23 mouse cellular contexts compared by ENCODE assay signal in the genomic region with DNA sequence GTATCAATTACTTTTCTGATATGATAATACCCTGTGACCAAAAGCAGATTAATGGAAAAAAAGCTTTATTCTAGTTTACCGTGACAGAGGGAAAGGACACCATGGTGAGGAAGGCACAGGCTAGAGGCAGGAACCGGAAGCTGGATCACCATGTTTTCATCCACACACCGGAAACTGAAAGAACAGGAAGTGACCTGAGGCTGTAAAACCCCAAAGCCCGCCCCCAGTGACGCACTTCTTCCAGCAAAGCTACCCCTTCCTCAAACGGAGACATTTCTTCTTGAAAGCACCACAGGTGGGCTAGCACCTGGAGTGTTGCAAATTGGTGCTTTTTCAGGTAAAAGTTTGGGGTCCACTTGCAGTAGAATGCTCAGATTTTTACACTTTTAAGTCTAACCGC. TPM values are rescaled to one million over a fixed set of nuclear protein-coding genes. Genes with fewer than 3 reads are reported as not detected.
A peak's percentile ranks its signal among the peaks of the same experiment; 100 is the strongest.
DNase-seq lines count a peak whose midpoint lies in the region; ATAC-seq and TF ChIP-seq lines count a peak whose summit lies in the region.
"Had no signal": no experiment of that assay in that cellular context is flagged by ENCODE, and none has a peak within 500 bp of the region (broad histone marks: within the 10 kb centered on the region; RNA-seq: fewer than 3 reads in every experiment).

No protein-coding gene starts in this region.

- no peak overlapping the region for H3K4me3 ChIP-seq in limb, embryonic 10.5 days
- H3K4me3 ChIP-seq in midbrain, embryonic 15.5 days, result no peak overlapping the region
- H3K4me3 ChIP-seq in stomach, postnatal 0 days (ENCODE audit: low read depth, low read length), result no peak overlapping the region
- H3K4me3 ChIP-seq: embryonic facial prominence, embryonic 12.5 days; embryonic facial prominence, embryonic 15.5 days; gastrocnemius, adult 2 months; hindbrain, embryonic 12.5 days; hindbrain, embryonic 15.5 days had no signal

- H3K4me1 ChIP-seq in limb, embryonic 10.5 days, result peaks cover 32% of the 10 kb centered on the region
- H3K4me1 ChIP-seq in midbrain, embryonic 15.5 days, result no peaks in the 10 kb centered on the region
- no peaks in the 10 kb centered on the region for H3K4me1 ChIP-seq in stomach, postnatal 0 days (replicated peaks; ENCODE audit: control insufficient read depth, insufficient read depth)
- H3K4me1 ChIP-seq: hindbrain, embryonic 15.5 days had no signal

- H3K9me3 ChIP-seq in limb, embryonic 10.5 days (replicated peaks), result no peaks in the 10 kb centered on the region
- H3K9me3 ChIP-seq in midbrain, embryonic 15.5 days, result no peaks in the 10 kb centered on the region
- no peaks in the 10 kb centered on the region for H3K9me3 ChIP-seq in stomach, postnatal 0 days (ENCODE audit: control insufficient read depth, low read length)
- H3K9me3 ChIP-seq: embryonic facial prominence, embryonic 12.5 days; embryonic facial prominence, embryonic 15.5 days; hindbrain, embryonic 12.5 days; hindbrain, embryonic 15.5 days had no signal

- no peaks in the 10 kb centered on the region for H3K36me3 ChIP-seq in limb, embryonic 10.5 days
- H3K36me3 ChIP-seq in midbrain, embryonic 15.5 days (replicated peaks), result no peaks in the 10 kb centered on the region
- no peaks in the 10 kb centered on the region for H3K36me3 ChIP-seq in stomach, postnatal 0 days (ENCODE audit: control insufficient read depth, insufficient read depth, low read length)
- H3K36me3 ChIP-seq: embryonic facial prominence, embryonic 12.5 days; embryonic facial prominence, embryonic 15.5 days; hindbrain, embryonic 12.5 days; hindbrain, embryonic 15.5 days had no signal

- TF ChIP-seq EP300 in stomach, postnatal 0 days (optimal IDR thresholded peaks at IDR 0.05), result no peak

- DNase-seq in 3134 (ENCODE audit: extremely low read depth, insufficient read length, low spot score), result peak; percentile 67
- DNase-seq in 416B (ENCODE audit: low read depth), result peak; percentile 71
- DNase-seq in MN1 (ENCODE audit: low spot score), result peak; percentile 18
- no peak for DNase-seq in limb, embryonic 10.5 days (ENCODE audit: low spot score)
- DNase-seq in stomach, postnatal 0 days (ENCODE audit: low spot score), result no peak
- DNase-seq: adrenal gland, postnatal 10 days; adrenal gland, postnatal 36 days; B cell, adult 2 months; cerebellum, adult 11 months; cerebellum, adult 2 months; cerebellum, adult 9-11 months; cerebellum, postnatal 25 days; forebrain, postnatal 0 days; gastrocnemius, adult 2 months; gastrocnemius, postnatal 25 days; heart, adult 18-20 months had no signal

- H3K27ac ChIP-seq in limb, embryonic 10.5 days, result 0 out of 2 replicates have a peak overlapping the region, but pooled peaks have one; percentile 10
- no peak overlapping the region for H3K27ac ChIP-seq in midbrain, embryonic 15.5 days
- no peak overlapping the region for H3K27ac ChIP-seq in stomach, postnatal 0 days (replicated peaks)
- H3K27ac ChIP-seq: embryonic facial prominence, embryonic 15.5 days; gastrocnemius, adult 2 months; hindbrain, embryonic 12.5 days; hindbrain, embryonic 15.5 days had no signal

- ATAC-seq in midbrain, embryonic 15.5 days (replicated peaks), result no peak
- no peak for ATAC-seq in stomach, postnatal 0 days (ENCODE audit: low FRiP score, low TSS enrichment)
- ATAC-seq: forebrain, embryonic 14.5 days; forebrain, postnatal 0 days; intestine, postnatal 0 days had no signal

- no peak overlapping the region for H3K4me2 ChIP-seq in midbrain, embryonic 15.5 days
- no peak overlapping the region for H3K4me2 ChIP-seq in stomach, postnatal 0 days (replicated peaks; ENCODE audit: low read depth)
- H3K4me2 ChIP-seq: embryonic facial prominence, embryonic 12.5 days; embryonic facial prominence, embryonic 15.5 days; hindbrain, embryonic 12.5 days; hindbrain, embryonic 15.5 days had no signal

- H3K27me3 ChIP-seq in limb, embryonic 10.5 days (ENCODE audit: low read depth, poor library complexity, severe bottlenecking), result peaks cover 29% of the 10 kb centered on the region
- H3K27me3 ChIP-seq in midbrain, embryonic 15.5 days (replicated peaks), result no peaks in the 10 kb centered on the region
- no peaks in the 10 kb centered on the region for H3K27me3 ChIP-seq in stomach, postnatal 0 days (ENCODE audit: control insufficient read depth, insufficient read depth, low read length)
- H3K27me3 ChIP-seq: embryonic facial prominence, embryonic 12.5 days; embryonic facial prominence, embryonic 15.5 days had no signal

- TF ChIP-seq CTCF in stomach, postnatal 0 days (IDR thresholded peaks at IDR 0.05; ENCODE audit: low read depth), result no peak

- H3K9ac ChIP-seq in midbrain, embryonic 15.5 days, result no peak overlapping the region
- no peak overlapping the region for H3K9ac ChIP-seq in stomach, postnatal 0 days (ENCODE audit: low read length)
- H3K9ac ChIP-seq: embryonic facial prominence, embryonic 12.5 days; embryonic facial prominence, embryonic 15.5 days; forebrain, postnatal 0 days; hindbrain, embryonic 12.5 days; hindbrain, embryonic 15.5 days had no signal

- WGBS in limb, embryonic 10.5 days, result 77% methylated on average over 7 of the region's 7 CpGs
- 69% methylated on average over 7 of the region's 7 CpGs for WGBS in midbrain, embryonic 15.5 days
- WGBS in stomach, postnatal 0 days, result 87% methylated on average over 7 of the region's 7 CpGs

RNA-seq across cellular contexts. Expression of gene Cops8, which starts 20.1 kb away (rescaled TPM):
- polyA plus RNA-seq in limb, embryonic 10.5 days (2016; fragmentation: Nextera tagmentation; extraction: Ambion mirVana), result 206 and 213 TPM in 2 replicates
- polyA plus RNA-seq in midbrain, embryonic 15.5 days (2015; fragmentation: Nextera tagmentation; extraction: Ambion mirVana), result 176 and 182 TPM in 2 replicates
- 65.7 and 71.0 TPM in 2 replicates for polyA plus RNA-seq in stomach, postnatal 0 days (2015; fragmentation: Nextera tagmentation; extraction: Ambion mirVana)

Comparison
In these comparisons a context has a peak if more than half of its experiments do, and no peak if none do; other contexts are left out.
1. DNase-seq: peak in 3134 (single experiment), 416B (single experiment) and MN1 (single experiment); none in limb, embryonic 10.5 days (single experiment) and stomach, postnatal 0 days (single experiment).